Mouse (Mus musculus): Measurements from ENCODE around the gene Cln5. TPM values are rescaled to one million over a fixed set of nuclear protein-coding genes. Genes with fewer than 3 reads are reported as not detected.

Gene Cln5
- polyA plus RNA-seq, 1 experiment: 0.63 TPM

GRCm38 (mm10) chr14:103100296-103100695 is 30.3 kb downstream of the Cln5 start:
- Histone ChIP-seq H3K4me1 (ENCODE audit: control insufficient read depth) (peaks cover 35% of the 10 kb centered on the region), H3K4me3 (replicated peaks) (peak overlapping the region; percentile 92), H3K9me3 (ENCODE audit: control insufficient read depth, low read length) (no peaks in the 10 kb centered on the region), H3K36me3 (ENCODE audit: control insufficient read depth) (peaks cover 22% of the 10 kb centered on the region), H3K27me3 (ENCODE audit: control insufficient read depth) (peaks cover 16% of the 10 kb centered on the region)
- no peak for TF ChIP-seq TAL1 (IDR thresholded peaks at IDR 0.05; ENCODE audit: low read length)
- TF ChIP-seq GATA1 (IDR thresholded peaks at IDR 0.05; ENCODE audit: low read length): no peak

- H3K27me3 ChIP-seq (ENCODE audit: control insufficient read depth): peaks cover 15% of the 10 kb centered on the region
- no peaks in the 10 kb centered on the region for H3K9me3 ChIP-seq (ENCODE audit: control insufficient read depth, low read length)
- TF ChIP-seq TAL1 (IDR thresholded peaks at IDR 0.05; ENCODE audit: low read length): no peak
- no peak for TF ChIP-seq GATA1 (IDR thresholded peaks at IDR 0.05; ENCODE audit: low read length)
- H3K36me3 ChIP-seq (ENCODE audit: control insufficient read depth): peaks cover 14% of the 10 kb centered on the region
- peaks cover 30% of the 10 kb centered on the region for H3K4me1 ChIP-seq (ENCODE audit: control insufficient read depth)
- H3K4me3 ChIP-seq (replicated peaks): no peak overlapping the region
These were observed 31.2 kb downstream of the Cln5 start for GRCm38 (mm10) chr14:103101171-103101570.

GRCm38 (mm10) chr14:103102246-103102645 is 32.2 kb downstream of the Cln5 start:
- TF ChIP-seq GATA1 (IDR thresholded peaks at IDR 0.05; ENCODE audit: low read length) (no peak), TAL1 (IDR thresholded peaks at IDR 0.05; ENCODE audit: low read length) (no peak)
- Histone ChIP-seq H3K9me3 (ENCODE audit: control insufficient read depth, low read length) (no peaks in the 10 kb centered on the region), H3K4me3 (replicated peaks) (no peak overlapping the region), H3K36me3 (ENCODE audit: control insufficient read depth) (peaks cover 3% of the 10 kb centered on the region), H3K4me1 (ENCODE audit: control insufficient read depth) (peaks cover 20% of the 10 kb centered on the region), H3K27me3 (ENCODE audit: control insufficient read depth) (peaks cover 15% of the 10 kb centered on the region)

GRCm38 (mm10) chr14:103102731-103103335 is 32.8 kb downstream of the Cln5 start:
- Histone ChIP-seq H3K9me3 (ENCODE audit: control insufficient read depth, low read length) (no peaks in the 10 kb centered on the region), H3K4me3 (replicated peaks) (no peak overlapping the region)

GRCm38 (mm10) chr14:103106301-103106700 is 36.3 kb downstream of the Cln5 start:
- Histone ChIP-seq H3K36me3 (ENCODE audit: control insufficient read depth) (no peaks in the 10 kb centered on the region), H3K9me3 (ENCODE audit: control insufficient read depth, low read length) (no peaks in the 10 kb centered on the region), H3K27me3 (ENCODE audit: control insufficient read depth) (peaks cover 9% of the 10 kb centered on the region), H3K4me1 (ENCODE audit: control insufficient read depth) (no peaks in the 10 kb centered on the region), H3K4me3 (replicated peaks) (no peak overlapping the region)
- TF ChIP-seq GATA1 (IDR thresholded peaks at IDR 0.05; ENCODE audit: low read length): no peak
- no peak for TF ChIP-seq TAL1 (IDR thresholded peaks at IDR 0.05; ENCODE audit: low read length)

More at GRCm38 (mm10) chr14:103102731-103103335, 32.8 kb downstream of the Cln5 start:
- TF ChIP-seq TAL1 (IDR thresholded peaks at IDR 0.05; ENCODE audit: low read length) (no peak), GATA1 (IDR thresholded peaks at IDR 0.05; ENCODE audit: low read length) (no peak)
- Histone ChIP-seq H3K27me3 (ENCODE audit: control insufficient read depth) (peaks cover 15% of the 10 kb centered on the region), H3K36me3 (ENCODE audit: control insufficient read depth) (no peaks in the 10 kb centered on the region), H3K4me1 (ENCODE audit: control insufficient read depth) (peaks cover 15% of the 10 kb centered on the region)

- TF ChIP-seq GATA1 (IDR thresholded peaks at IDR 0.05; ENCODE audit: low read length) (no peak), TAL1 (IDR thresholded peaks at IDR 0.05; ENCODE audit: low read length) (no peak)
- Histone ChIP-seq H3K9me3 (ENCODE audit: control insufficient read depth, low read length) (no peaks in the 10 kb centered on the region), H3K4me3 (replicated peaks) (no peak overlapping the region)
These were observed 40.0 kb downstream of the Cln5 start for GRCm38 (mm10) chr14:103109971-103110370.

GRCm38 (mm10) chr14:103112606-103113363 is 42.8 kb downstream of the Cln5 start:
- TF ChIP-seq TAL1 (IDR thresholded peaks at IDR 0.05; ENCODE audit: low read length) (no peak), GATA1 (IDR thresholded peaks at IDR 0.05; ENCODE audit: low read length) (no peak)
- H3K36me3 ChIP-seq (ENCODE audit: control insufficient read depth): peaks cover 36% of the 10 kb centered on the region
- H3K4me3 ChIP-seq (replicated peaks): no peak overlapping the region
- H3K9me3 ChIP-seq (ENCODE audit: control insufficient read depth, low read length): no peaks in the 10 kb centered on the region
- no peaks in the 10 kb centered on the region for H3K27me3 ChIP-seq (ENCODE audit: control insufficient read depth)
- H3K4me1 ChIP-seq (ENCODE audit: control insufficient read depth): no peaks in the 10 kb centered on the region

More at GRCm38 (mm10) chr14:103109971-103110370, 40.0 kb downstream of the Cln5 start:
- Histone ChIP-seq H3K36me3 (ENCODE audit: control insufficient read depth) (peaks cover 12% of the 10 kb centered on the region), H3K4me1 (ENCODE audit: control insufficient read depth) (no peaks in the 10 kb centered on the region), H3K27me3 (ENCODE audit: control insufficient read depth) (no peaks in the 10 kb centered on the region)

GRCm38 (mm10) chr14:103114994-103115670 is 45.1 kb downstream of the Cln5 start:
- Histone ChIP-seq H3K36me3 (ENCODE audit: control insufficient read depth) (peaks cover 55% of the 10 kb centered on the region), H3K27me3 (ENCODE audit: control insufficient read depth) (no peaks in the 10 kb centered on the region), H3K9me3 (ENCODE audit: control insufficient read depth, low read length) (no peaks in the 10 kb centered on the region), H3K4me1 (ENCODE audit: control insufficient read depth) (no peaks in the 10 kb centered on the region), H3K4me3 (replicated peaks) (no peak overlapping the region)
- TF ChIP-seq GATA1 (IDR thresholded peaks at IDR 0.05; ENCODE audit: low read length): no peak
- no peak for TF ChIP-seq TAL1 (IDR thresholded peaks at IDR 0.05; ENCODE audit: low read length)

- Histone ChIP-seq H3K4me1 (ENCODE audit: control insufficient read depth) (no peaks in the 10 kb centered on the region), H3K9me3 (ENCODE audit: control insufficient read depth, low read length) (no peaks in the 10 kb centered on the region), H3K36me3 (ENCODE audit: control insufficient read depth) (peaks cover 66% of the 10 kb centered on the region), H3K4me3 (replicated peaks) (no peak overlapping the region), H3K27me3 (ENCODE audit: control insufficient read depth) (no peaks in the 10 kb centered on the region)
- no peak for TF ChIP-seq TAL1 (IDR thresholded peaks at IDR 0.05; ENCODE audit: low read length)
- no peak for TF ChIP-seq GATA1 (IDR thresholded peaks at IDR 0.05; ENCODE audit: low read length)
These were observed 55.7 kb downstream of the Cln5 start for GRCm38 (mm10) chr14:103125756-103126155.

Other genes with a start within 250 kb of the Cln5 start
- 0.03 and 0.04 TPM in 2 replicates for gene Kctd12, start 87.6 kb upstream of the Cln5 start, polyA plus RNA-seq (2012)
- gene Acod1, start 23.2 kb upstream of the Cln5 start, polyA plus RNA-seq (2012): not detected in 2 replicates
- 2.6 and 3.3 TPM in 2 replicates for gene Fbxl3, start 29.4 kb downstream of the Cln5 start, polyA plus RNA-seq (2012)

Measured in erythroblast, embryonic 14.5 days (primary cell).